Comparison of ENCODE assay signal across 13 mouse cellular contexts in the genomic region with DNA sequence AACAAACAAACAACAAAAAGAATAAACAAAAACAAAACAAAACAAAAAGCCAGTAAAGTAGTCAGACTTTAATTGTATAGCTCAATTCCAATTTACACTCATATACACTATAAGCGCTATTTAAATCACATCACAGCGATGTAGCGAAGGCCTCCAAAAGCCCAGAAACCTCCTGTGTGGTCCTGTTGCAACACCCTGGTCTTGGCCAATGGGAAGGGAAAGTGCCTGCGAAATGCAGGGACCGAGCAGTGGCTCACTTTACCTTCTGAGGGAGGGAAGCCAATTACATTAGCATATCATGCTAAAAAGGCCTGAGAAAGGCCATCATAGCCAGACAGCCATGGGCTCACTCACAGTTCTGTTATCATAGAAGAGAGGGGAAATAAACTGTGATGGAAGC. TPM values are rescaled to one million over a fixed set of nuclear protein-coding genes. Genes with fewer than 3 reads are reported as not detected.
"Had no signal": no experiment of that assay in that cellular context is flagged by ENCODE, and none has a peak within 500 bp of the region (broad histone marks: within the 10 kb centered on the region; RNA-seq: fewer than 3 reads in every experiment).

No protein-coding gene starts in this region.

- H3K4me3 ChIP-seq: layer of hippocampus, adult 2 months; limb, embryonic 12.5 days; liver, embryonic 13.5 days; megakaryocyte, embryonic 14.5 days; neural tube, embryonic 12.5 days had no signal

- H3K27me3 ChIP-seq: limb, embryonic 12.5 days; liver, embryonic 13.5 days; megakaryocyte, embryonic 14.5 days; neural tube, embryonic 12.5 days had no signal

- H3K9ac ChIP-seq: limb, embryonic 12.5 days; liver, embryonic 13.5 days; liver, postnatal 0 days; neural tube, embryonic 12.5 days had no signal

- ATAC-seq: intestine, postnatal 0 days; liver, postnatal 0 days had no signal

- H3K4me2 ChIP-seq: limb, embryonic 12.5 days; liver, embryonic 13.5 days; neural tube, embryonic 12.5 days had no signal

- H3K9me3 ChIP-seq: limb, embryonic 12.5 days; liver, embryonic 13.5 days; megakaryocyte, embryonic 14.5 days; neural tube, embryonic 12.5 days had no signal

- DNase-seq: kidney, adult 8-10 months; kidney, postnatal 4 days; liver; liver, embryonic 13.5 days; liver, postnatal 0 days; lung, postnatal 14 days had no signal

- H3K27ac ChIP-seq: kidney, postnatal 0 days; layer of hippocampus, adult 2 months; limb, embryonic 12.5 days; liver, embryonic 13.5 days; neural tube, embryonic 12.5 days; stomach, postnatal 0 days had no signal

- H3K4me1 ChIP-seq: liver, embryonic 13.5 days; megakaryocyte, embryonic 14.5 days; neural tube, embryonic 12.5 days had no signal

- H3K36me3 ChIP-seq: limb, embryonic 12.5 days; liver, embryonic 13.5 days; neural tube, embryonic 12.5 days had no signal

RNA-seq across cellular contexts. Expression of gene Scel, which starts 14.5 kb away (rescaled TPM):
- polyA plus RNA-seq: liver, postnatal 0 days had no signal
